Mouse (Mus musculus): ENCODE measurements at regions not wholly inside any gene's neighbourhood (a gene's known extent, or its start where the extent isn't known, plus 50 kb on each side); places are given as distances from the start of the nearest gene placed in this dataset.
A peak's percentile ranks its signal among the peaks of the same experiment; 100 is the strongest.

- DNase-seq = no peak
Observed at GRCm38 (mm10) chr13:91370441-91370840, 89.6 kb upstream of the Ssbp2 start.

GRCm38 (mm10) chr13:91370886-91371595 is 89.0 kb upstream of the Ssbp2 start:
- DNase-seq = peak; percentile 98

GRCm38 (mm10) chr13:91371596-91371987 is 88.5 kb upstream of the Ssbp2 start:
- no peak for DNase-seq

GRCm38 (mm10) chr13:91372130-91372875 is 87.8 kb upstream of the Ssbp2 start:
- no peak for DNase-seq

- DNase-seq = peak; percentile 86
Observed at GRCm38 (mm10) chr13:91374141-91374540, 85.9 kb upstream of the Ssbp2 start.

- no peak for DNase-seq
Observed at GRCm38 (mm10) chr13:91376556-91376955, 83.5 kb upstream of the Ssbp2 start.

- no peak for DNase-seq
Observed at GRCm38 (mm10) chr13:91377428-91377827, 82.7 kb upstream of the Ssbp2 start.

- no peak for DNase-seq
Observed at GRCm38 (mm10) chr13:91377972-91378371, 82.1 kb upstream of the Ssbp2 start.

GRCm38 (mm10) chr13:91385393-91385792 is 74.7 kb upstream of the Ssbp2 start:
- DNase-seq = no peak

- DNase-seq = peak; percentile 42
Observed at GRCm38 (mm10) chr13:91387913-91388312, 72.2 kb upstream of the Ssbp2 start.

- no peak for DNase-seq
Observed at GRCm38 (mm10) chr13:91403632-91404031, 56.5 kb upstream of the Ssbp2 start.

GRCm38 (mm10) chr13:91405027-91405426 is 55.1 kb upstream of the Ssbp2 start:
- no peak for DNase-seq

GRCm38 (mm10) chr13:91410116-91410515 is 50.0 kb upstream of the Ssbp2 start:
- no peak for DNase-seq
